Mouse (Mus musculus): Measurements from ENCODE around the gene Fdxr. TPM values are rescaled to one million over a fixed set of nuclear protein-coding genes. Genes with fewer than 3 reads are reported as not detected.

Gene Fdxr
- polyA plus RNA-seq (2016; fragmentation: Nextera tagmentation; extraction: Ambion mirVana), result 14.3 and 16.5 TPM in 2 replicates

GRCm38 (mm10) chr11:115276780-115277603 is at the start of gene Fdxr:
TSS of gene Fdxr (minus strand) at chr11:115277050.
- under 1% methylated on average over 42 of the region's 42 CpGs for WGBS
- Histone ChIP-seq H3K4me1 (peaks cover 43% of the 10 kb centered on the region), H3K9me3 (no peaks in the 10 kb centered on the region), H3K27ac (peak within 1 kb of the TSS; percentile 90), H3K36me3 (no peaks in the 10 kb centered on the region), H3K27me3 (ENCODE audit: insufficient read depth, poor library complexity, severe bottlenecking) (peaks cover 10% of the 10 kb centered on the region), H3K4me3 (peak within 1 kb of the TSS; percentile 71)
- peak; percentile 99 for DNase-seq (ENCODE audit: low spot score)

- peaks cover 35% of the 10 kb centered on the region for H3K4me1 ChIP-seq
- H3K27ac ChIP-seq, result no peak overlapping the region
- H3K4me3 ChIP-seq, result 0 out of 2 replicates have a peak overlapping the region, but pooled peaks have one; percentile 12
- H3K36me3 ChIP-seq, result no peaks in the 10 kb centered on the region
- H3K9me3 ChIP-seq, result no peaks in the 10 kb centered on the region
- peaks cover 95% of the 10 kb centered on the region for H3K27me3 ChIP-seq (ENCODE audit: insufficient read depth, poor library complexity, severe bottlenecking)
- no peak for DNase-seq (ENCODE audit: low spot score)
- 17% methylated on average over 32 of the region's 32 CpGs for WGBS
Observed at GRCm38 (mm10) chr11:115323354-115323753, 46.5 kb upstream of the Fdxr start.

- Histone ChIP-seq H3K9me3 (no peaks in the 10 kb centered on the region), H3K27me3 (ENCODE audit: insufficient read depth, poor library complexity, severe bottlenecking) (peaks cover 96% of the 10 kb centered on the region), H3K4me3 (peak within 1 kb of the TSS; percentile 8), H3K27ac (no peak within 1 kb of the TSS), H3K4me1 (peaks cover 40% of the 10 kb centered on the region), H3K36me3 (no peaks in the 10 kb centered on the region)
- WGBS, result 5% methylated on average over 34 of the region's 35 CpGs
- peak; percentile 87 for DNase-seq (ENCODE audit: low spot score)
Observed at GRCm38 (mm10) chr11:115321906-115322693, 45.2 kb upstream of the Fdxr start, which contains the start of gene Ush1g. TSS of gene Ush1g (minus strand) at chr11:115322041.

GRCm38 (mm10) chr11:115319704-115320383 is 43.0 kb upstream of the Fdxr start:
- DNase-seq (ENCODE audit: low spot score), result no peak
- no peak overlapping the region for H3K4me3 ChIP-seq
- H3K9me3 ChIP-seq, result no peaks in the 10 kb centered on the region
- H3K4me1 ChIP-seq, result peaks cover 40% of the 10 kb centered on the region
- H3K27me3 ChIP-seq (ENCODE audit: insufficient read depth, poor library complexity, severe bottlenecking), result peaks cover 100% of the 10 kb centered on the region
- no peak overlapping the region for H3K27ac ChIP-seq
- H3K36me3 ChIP-seq, result no peaks in the 10 kb centered on the region
- WGBS, result 6% methylated on average over 18 of the region's 18 CpGs

- Histone ChIP-seq H3K4me1 (peaks cover 40% of the 10 kb centered on the region), H3K27me3 (ENCODE audit: insufficient read depth, poor library complexity, severe bottlenecking) (peaks cover 100% of the 10 kb centered on the region), H3K4me3 (peak overlapping the region; percentile 40), H3K36me3 (no peaks in the 10 kb centered on the region), H3K27ac (no peak overlapping the region), H3K9me3 (no peaks in the 10 kb centered on the region)
- 4% methylated on average over 63 of the region's 63 CpGs for WGBS
- no peak for DNase-seq (ENCODE audit: low spot score)
Observed at GRCm38 (mm10) chr11:115318245-115319027, 41.6 kb upstream of the Fdxr start.

- Histone ChIP-seq H3K27ac (no peak overlapping the region), H3K4me1 (peaks cover 35% of the 10 kb centered on the region), H3K4me3 (no peak overlapping the region), H3K36me3 (no peaks in the 10 kb centered on the region), H3K9me3 (no peaks in the 10 kb centered on the region), H3K27me3 (ENCODE audit: insufficient read depth, poor library complexity, severe bottlenecking) (peaks cover 100% of the 10 kb centered on the region)
- no peak for DNase-seq (ENCODE audit: low spot score)
- WGBS, result 60% methylated on average over 7 of the region's 7 CpGs
Observed at GRCm38 (mm10) chr11:115317204-115317603, 40.4 kb upstream of the Fdxr start.

- WGBS, result 41% methylated on average over 2 of the region's 2 CpGs
- H3K4me1 ChIP-seq, result peaks cover 16% of the 10 kb centered on the region
- peaks cover 82% of the 10 kb centered on the region for H3K27me3 ChIP-seq (ENCODE audit: insufficient read depth, poor library complexity, severe bottlenecking)
- H3K27ac ChIP-seq, result no peak overlapping the region
- H3K4me3 ChIP-seq, result no peak overlapping the region
- H3K9me3 ChIP-seq, result no peaks in the 10 kb centered on the region
- DNase-seq (ENCODE audit: low spot score), result no peak
- no peaks in the 10 kb centered on the region for H3K36me3 ChIP-seq
Observed at GRCm38 (mm10) chr11:115314249-115314648, 37.4 kb upstream of the Fdxr start.

- peaks cover 30% of the 10 kb centered on the region for H3K4me1 ChIP-seq
- 74% methylated on average over 1 of the region's 1 CpGs for WGBS
- DNase-seq (ENCODE audit: low spot score), result no peak
- peaks cover 64% of the 10 kb centered on the region for H3K27me3 ChIP-seq (ENCODE audit: insufficient read depth, poor library complexity, severe bottlenecking)
- no peaks in the 10 kb centered on the region for H3K36me3 ChIP-seq
- no peak overlapping the region for H3K4me3 ChIP-seq
- H3K9me3 ChIP-seq, result no peaks in the 10 kb centered on the region
- H3K27ac ChIP-seq, result no peak overlapping the region
Observed at GRCm38 (mm10) chr11:115308781-115309180, 31.9 kb upstream of the Fdxr start.

- no peak within 1 kb of the TSS; the same call in 1 of the 2 replicates for H3K4me3 ChIP-seq
- H3K4me1 ChIP-seq, result peaks cover 30% of the 10 kb centered on the region
- H3K36me3 ChIP-seq, result no peaks in the 10 kb centered on the region
- no peak for DNase-seq (ENCODE audit: low spot score)
- peaks cover 45% of the 10 kb centered on the region for H3K27me3 ChIP-seq (ENCODE audit: insufficient read depth, poor library complexity, severe bottlenecking)
- no peaks in the 10 kb centered on the region for H3K9me3 ChIP-seq
- 32% methylated on average over 8 of the region's 8 CpGs for WGBS
- peak within 1 kb of the TSS; percentile 36; the same call in 1 of the 2 replicates for H3K27ac ChIP-seq
Observed at GRCm38 (mm10) chr11:115306863-115307262, 30.0 kb upstream of the Fdxr start, which contains the start of gene Otop2. TSS of gene Otop2 (plus strand) at chr11:115307163.

GRCm38 (mm10) chr11:115303167-115303566 is 26.3 kb upstream of the Fdxr start:
- DNase-seq (ENCODE audit: low spot score), result no peak
- 59% methylated on average over 8 of the region's 8 CpGs for WGBS
- no peaks in the 10 kb centered on the region for H3K36me3 ChIP-seq
- H3K9me3 ChIP-seq, result no peaks in the 10 kb centered on the region
- H3K4me3 ChIP-seq, result no peak overlapping the region
- H3K4me1 ChIP-seq, result peaks cover 15% of the 10 kb centered on the region
- no peak overlapping the region for H3K27ac ChIP-seq
- peaks cover 44% of the 10 kb centered on the region for H3K27me3 ChIP-seq (ENCODE audit: insufficient read depth, poor library complexity, severe bottlenecking)

GRCm38 (mm10) chr11:115301351-115301750 is 24.5 kb upstream of the Fdxr start:
- peaks cover 44% of the 10 kb centered on the region for H3K27me3 ChIP-seq (ENCODE audit: insufficient read depth, poor library complexity, severe bottlenecking)
- H3K36me3 ChIP-seq, result no peaks in the 10 kb centered on the region
- no peak overlapping the region for H3K4me3 ChIP-seq
- no peak for DNase-seq (ENCODE audit: low spot score)
- no peak overlapping the region for H3K27ac ChIP-seq
- peaks cover 21% of the 10 kb centered on the region for H3K4me1 ChIP-seq
- H3K9me3 ChIP-seq, result no peaks in the 10 kb centered on the region
- whole genome bisulfite sequencing, result 86% methylated on average over 2 of the region's 2 CpGs

GRCm38 (mm10) chr11:115300745-115301144 is 23.9 kb upstream of the Fdxr start:
- peaks cover 44% of the 10 kb centered on the region for H3K27me3 ChIP-seq (ENCODE audit: insufficient read depth, poor library complexity, severe bottlenecking)
- WGBS, result 76% methylated on average over 4 of the region's 4 CpGs

More at GRCm38 (mm10) chr11:115300745-115301144, 23.9 kb upstream of the Fdxr start:
- H3K36me3 ChIP-seq, result no peaks in the 10 kb centered on the region
- no peak overlapping the region for H3K27ac ChIP-seq
- peaks cover 18% of the 10 kb centered on the region for H3K4me1 ChIP-seq
- no peak overlapping the region for H3K4me3 ChIP-seq
- H3K9me3 ChIP-seq, result no peaks in the 10 kb centered on the region
- no peak for DNase-seq (ENCODE audit: low spot score)

All from heart, embryonic 10.5 days (tissue).